Mouse (Mus musculus): Measurements from ENCODE around the gene Paqr5. TPM values are rescaled to one million over a fixed set of nuclear protein-coding genes. Genes with fewer than 3 reads are reported as not detected.

The Paqr5 gene
- polyA plus RNA-seq, 1 experiment from 2014 or later = 0.27 TPM

GRCm38 (mm10) chr9:61914203-61914916 is 112.3 kb downstream of the Paqr5 start, which contains the start of gene Rplp1:
TSS of gene Rplp1 (minus strand) at chr9:61914542.
- H3K27me3 ChIP-seq (ENCODE audit: control insufficient read depth, insufficient read depth, low read length) = no peaks in the 10 kb centered on the region
- ATAC-seq (ENCODE audit: insufficient read depth, low FRiP score, low TSS enrichment) (peak; percentile 89), DNase-seq (ENCODE audit: low spot score) (peak; percentile 95)
- peak within 1 kb of the TSS; percentile 93 for H3K4me3 ChIP-seq (ENCODE audit: low read depth, low read length)
- no peaks in the 10 kb centered on the region for H3K9me3 ChIP-seq (ENCODE audit: control insufficient read depth, low read length)
- under 1% methylated on average over 70 of the region's 70 CpGs for WGBS
- H3K4me2 ChIP-seq (ENCODE audit: low read depth) = peak within 1 kb of the TSS; percentile 51
- H3K9ac ChIP-seq (ENCODE audit: low read length) = peak within 1 kb of the TSS; percentile 88
- H3K27ac ChIP-seq (ENCODE audit: low read depth, low read length) = peak within 1 kb of the TSS; percentile 80
- H3K4me1 ChIP-seq (ENCODE audit: control insufficient read depth, insufficient read depth, low read length) = peaks cover 4% of the 10 kb centered on the region; the same call in 1 of the 2 replicates
- peaks cover 14% of the 10 kb centered on the region; the same call in 1 of the 2 replicates for H3K36me3 ChIP-seq (ENCODE audit: control insufficient read depth, insufficient read depth, low read length)

GRCm38 (mm10) chr9:61911300-61912128 is 115.1 kb downstream of the Paqr5 start:
- DNase-seq (ENCODE audit: low spot score) = no peak
- H3K27me3 ChIP-seq (ENCODE audit: control insufficient read depth, insufficient read depth, low read length) = no peaks in the 10 kb centered on the region
- H3K4me1 ChIP-seq (ENCODE audit: control insufficient read depth, insufficient read depth, low read length) = peaks cover 4% of the 10 kb centered on the region; the same call in 1 of the 2 replicates
- no peak overlapping the region for H3K4me3 ChIP-seq (ENCODE audit: low read depth, low read length)
- no peak overlapping the region for H3K4me2 ChIP-seq (ENCODE audit: low read depth)
- H3K36me3 ChIP-seq (ENCODE audit: control insufficient read depth, insufficient read depth, low read length) = peaks cover 8% of the 10 kb centered on the region; the same call in 1 of the 2 replicates
- no peak overlapping the region for H3K9ac ChIP-seq (ENCODE audit: low read length)
- no peak overlapping the region for H3K27ac ChIP-seq (ENCODE audit: low read depth, low read length)
- 46% methylated on average over 6 of the region's 6 CpGs for WGBS
- no peaks in the 10 kb centered on the region for H3K9me3 ChIP-seq (ENCODE audit: control insufficient read depth, low read length)
- no peak for ATAC-seq (ENCODE audit: insufficient read depth, low FRiP score, low TSS enrichment)

GRCm38 (mm10) chr9:61910526-61911256 is 116.0 kb downstream of the Paqr5 start:
- ATAC-seq (ENCODE audit: insufficient read depth, low FRiP score, low TSS enrichment) (no peak), DNase-seq (ENCODE audit: low spot score) (peak; percentile 46)
- Histone ChIP-seq H3K4me3 (ENCODE audit: low read depth, low read length) (no peak overlapping the region), H3K4me1 (ENCODE audit: control insufficient read depth, insufficient read depth, low read length) (peaks cover 4% of the 10 kb centered on the region; the same call in 1 of the 2 replicates), H3K4me2 (ENCODE audit: low read depth) (no peak overlapping the region), H3K27me3 (ENCODE audit: control insufficient read depth, insufficient read depth, low read length) (no peaks in the 10 kb centered on the region), H3K9me3 (ENCODE audit: control insufficient read depth, low read length) (no peaks in the 10 kb centered on the region), H3K9ac (ENCODE audit: low read length) (no peak overlapping the region), H3K27ac (ENCODE audit: low read depth, low read length) (no peak overlapping the region), H3K36me3 (ENCODE audit: control insufficient read depth, insufficient read depth, low read length) (peaks cover 8% of the 10 kb centered on the region; the same call in 1 of the 2 replicates)
- 43% methylated on average over 20 of the region's 20 CpGs for WGBS

GRCm38 (mm10) chr9:61909633-61910032 is 117.0 kb downstream of the Paqr5 start:
- no peak for ATAC-seq (ENCODE audit: insufficient read depth, low FRiP score, low TSS enrichment)
- H3K36me3 ChIP-seq (ENCODE audit: control insufficient read depth, insufficient read depth, low read length) = peaks cover 8% of the 10 kb centered on the region; the same call in 1 of the 2 replicates
- whole genome bisulfite sequencing = 91% methylated on average over 1 of the region's 1 CpGs
- H3K4me3 ChIP-seq (ENCODE audit: low read depth, low read length) = no peak overlapping the region
- DNase-seq (ENCODE audit: low spot score) = no peak
- no peak overlapping the region for H3K9ac ChIP-seq (ENCODE audit: low read length)
- H3K9me3 ChIP-seq (ENCODE audit: control insufficient read depth, low read length) = no peaks in the 10 kb centered on the region
- peaks cover 4% of the 10 kb centered on the region; the same call in 1 of the 2 replicates for H3K4me1 ChIP-seq (ENCODE audit: control insufficient read depth, insufficient read depth, low read length)
- H3K27me3 ChIP-seq (ENCODE audit: control insufficient read depth, insufficient read depth, low read length) = no peaks in the 10 kb centered on the region
- no peak overlapping the region for H3K4me2 ChIP-seq (ENCODE audit: low read depth)
- H3K27ac ChIP-seq (ENCODE audit: low read depth, low read length) = no peak overlapping the region

- 90% methylated on average over 11 of the region's 11 CpGs for WGBS
- no peaks in the 10 kb centered on the region for H3K9me3 ChIP-seq (ENCODE audit: control insufficient read depth, low read length)
Measured at GRCm38 (mm10) chr9:61908832-61909407, 117.7 kb downstream of the Paqr5 start.

GRCm38 (mm10) chr9:61908341-61908740 is 118.3 kb downstream of the Paqr5 start:
- Histone ChIP-seq H3K36me3 (ENCODE audit: control insufficient read depth, insufficient read depth, low read length) (peaks cover 8% of the 10 kb centered on the region; the same call in 1 of the 2 replicates), H3K9ac (ENCODE audit: low read length) (no peak overlapping the region), H3K27ac (ENCODE audit: low read depth, low read length) (no peak overlapping the region), H3K4me1 (ENCODE audit: control insufficient read depth, insufficient read depth, low read length) (peaks cover 2% of the 10 kb centered on the region; the same call in 1 of the 2 replicates), H3K4me3 (ENCODE audit: low read depth, low read length) (no peak overlapping the region), H3K4me2 (ENCODE audit: low read depth) (no peak overlapping the region), H3K9me3 (ENCODE audit: control insufficient read depth, low read length) (no peaks in the 10 kb centered on the region), H3K27me3 (ENCODE audit: control insufficient read depth, insufficient read depth, low read length) (no peaks in the 10 kb centered on the region)
- WGBS = 85% methylated on average over 3 of the region's 3 CpGs
- ATAC-seq (ENCODE audit: insufficient read depth, low FRiP score, low TSS enrichment) = no peak
- DNase-seq (ENCODE audit: low spot score) = no peak

More at GRCm38 (mm10) chr9:61908832-61909407, 117.7 kb downstream of the Paqr5 start:
- Histone ChIP-seq H3K4me1 (ENCODE audit: control insufficient read depth, insufficient read depth, low read length) (peaks cover 4% of the 10 kb centered on the region; the same call in 1 of the 2 replicates), H3K4me3 (ENCODE audit: low read depth, low read length) (no peak overlapping the region), H3K4me2 (ENCODE audit: low read depth) (no peak overlapping the region), H3K36me3 (ENCODE audit: control insufficient read depth, insufficient read depth, low read length) (peaks cover 8% of the 10 kb centered on the region; the same call in 1 of the 2 replicates), H3K27me3 (ENCODE audit: control insufficient read depth, insufficient read depth, low read length) (no peaks in the 10 kb centered on the region), H3K27ac (ENCODE audit: low read depth, low read length) (no peak overlapping the region), H3K9ac (ENCODE audit: low read length) (no peak overlapping the region)
- ATAC-seq (ENCODE audit: insufficient read depth, low FRiP score, low TSS enrichment) (no peak), DNase-seq (ENCODE audit: low spot score) (no peak)

- H3K4me2 ChIP-seq (ENCODE audit: low read depth) = no peak overlapping the region
- H3K36me3 ChIP-seq (ENCODE audit: control insufficient read depth, insufficient read depth, low read length) = peaks cover 8% of the 10 kb centered on the region; the same call in 1 of the 2 replicates
- no peak overlapping the region for H3K9ac ChIP-seq (ENCODE audit: low read length)
- DNase-seq (ENCODE audit: low spot score) (no peak), ATAC-seq (ENCODE audit: insufficient read depth, low FRiP score, low TSS enrichment) (no peak)
- 83% methylated on average over 4 of the region's 4 CpGs for WGBS
- H3K27me3 ChIP-seq (ENCODE audit: control insufficient read depth, insufficient read depth, low read length) = no peaks in the 10 kb centered on the region
- H3K9me3 ChIP-seq (ENCODE audit: control insufficient read depth, low read length) = no peaks in the 10 kb centered on the region
- H3K4me3 ChIP-seq (ENCODE audit: low read depth, low read length) = no peak overlapping the region
- no peaks in the 10 kb centered on the region for H3K4me1 ChIP-seq (ENCODE audit: control insufficient read depth, insufficient read depth, low read length)
- H3K27ac ChIP-seq (ENCODE audit: low read depth, low read length) = no peak overlapping the region
Measured at GRCm38 (mm10) chr9:61907621-61908295, 118.9 kb downstream of the Paqr5 start.

All from neural tube, embryonic 11.5 days (tissue).